Mouse (Mus musculus) layer of hippocampus, adult 8-10 months (tissue): ENCODE data around the gene Skida1. TPM values are rescaled to one million over a fixed set of nuclear protein-coding genes. Genes with fewer than 3 reads are reported as not detected.

Experiments used
- DNase-seq, 2 experiments: peaks; one replicate each; pipeline ENCODE4 v3.0.0; 2022; ENCODE audit warnings: low spot score in 2 of 2
- microRNA-seq, 2 experiments: library from miRNA; unstranded; fragments of <30 nt; microRNA quantifications; one replicate each; pipeline ENCODE4 v1.2.0; 2022
- total RNA-seq, 4 experiments: library from RNA; stranded (reverse); gene quantifications; 2 replicates each; pipeline ENCODE4 v1.2.4; 2022

The Skida1 gene
- total RNA-seq, 4 experiments from 2014 or later, result 12.9 to 16.1 (median 13.9) TPM

DNA sequence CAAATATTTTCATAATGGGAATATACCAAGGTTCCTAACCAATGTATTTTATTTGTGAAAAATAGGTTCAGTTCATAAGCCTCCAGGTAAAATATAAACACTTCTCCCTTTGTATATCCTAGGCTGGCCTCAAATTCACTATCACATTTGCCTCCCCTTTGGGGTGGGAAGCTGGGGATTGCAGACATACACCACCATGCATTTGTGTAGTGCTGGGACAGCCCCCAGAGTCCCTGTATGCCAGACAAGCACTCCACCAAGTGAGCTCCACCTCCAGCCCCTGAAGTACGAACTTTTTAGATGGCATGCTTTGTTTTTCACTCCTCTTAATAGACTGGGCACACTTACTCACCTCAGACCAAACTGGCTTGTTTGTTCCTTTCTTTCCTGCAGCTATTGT lies 26.0 kb downstream of the Skida1 start:
- DNase-seq, result no peak

DNA sequence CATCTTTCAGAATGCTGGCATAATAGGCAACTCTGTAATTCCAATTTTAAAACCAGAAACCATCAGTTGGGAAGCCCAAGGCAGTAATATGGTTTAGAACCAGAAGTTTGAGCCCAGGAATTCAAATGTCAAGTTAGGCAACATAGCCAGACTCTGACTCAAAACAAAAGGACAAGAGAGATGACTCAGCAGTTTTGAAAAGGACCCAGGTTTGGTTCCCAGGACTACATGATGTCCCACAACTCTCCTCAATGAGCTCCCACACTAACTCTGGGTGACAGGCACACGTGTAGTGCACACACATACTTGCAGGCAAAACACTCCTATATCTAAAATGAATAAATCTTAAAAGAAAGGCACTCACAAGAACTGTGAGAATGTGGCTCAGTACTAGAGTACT lies 29.7 kb downstream of the Skida1 start:
- DNase-seq, result no peak

DNA sequence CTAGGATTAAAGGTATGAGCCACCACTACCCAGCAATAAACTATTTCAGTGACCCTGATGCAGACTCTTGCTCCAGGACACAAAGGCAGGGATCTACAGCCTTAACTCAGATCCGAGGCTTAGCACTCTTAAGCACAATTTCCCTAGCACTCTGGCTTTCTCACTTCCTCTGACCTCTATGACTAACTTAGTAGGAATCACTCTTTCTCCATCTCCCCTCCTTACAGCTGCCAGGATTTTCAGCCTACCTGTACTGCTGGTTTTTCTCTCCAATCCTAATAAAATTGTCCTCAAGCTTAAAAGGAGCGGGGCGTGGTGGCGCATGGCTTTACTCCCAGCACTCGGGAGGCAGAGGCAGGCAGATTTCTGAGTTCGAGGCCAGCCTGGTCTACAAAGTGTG lies 31.5 kb downstream of the Skida1 start:
- DNase-seq, result no peak

DNA sequence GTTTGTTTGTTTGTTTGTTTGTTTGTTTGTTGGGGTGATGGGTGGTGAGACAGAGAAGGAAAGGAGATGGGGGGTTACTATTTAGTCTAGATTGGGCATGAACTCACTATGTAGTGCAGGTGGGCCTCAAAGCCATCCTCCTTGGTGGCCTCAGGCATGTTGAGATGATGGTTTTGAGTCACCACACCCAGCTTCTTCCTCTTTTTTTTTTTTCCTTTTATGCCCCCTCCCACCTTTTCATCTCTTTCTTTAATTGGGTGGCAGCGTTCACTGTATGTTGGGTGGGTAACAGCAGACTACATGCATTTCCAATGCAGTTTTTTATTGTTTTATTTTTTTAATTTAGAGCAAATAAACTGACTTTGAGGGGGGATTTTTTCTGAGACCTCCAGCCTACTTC lies 32.2 kb downstream of the Skida1 start:
- DNase-seq, result no peak

DNA sequence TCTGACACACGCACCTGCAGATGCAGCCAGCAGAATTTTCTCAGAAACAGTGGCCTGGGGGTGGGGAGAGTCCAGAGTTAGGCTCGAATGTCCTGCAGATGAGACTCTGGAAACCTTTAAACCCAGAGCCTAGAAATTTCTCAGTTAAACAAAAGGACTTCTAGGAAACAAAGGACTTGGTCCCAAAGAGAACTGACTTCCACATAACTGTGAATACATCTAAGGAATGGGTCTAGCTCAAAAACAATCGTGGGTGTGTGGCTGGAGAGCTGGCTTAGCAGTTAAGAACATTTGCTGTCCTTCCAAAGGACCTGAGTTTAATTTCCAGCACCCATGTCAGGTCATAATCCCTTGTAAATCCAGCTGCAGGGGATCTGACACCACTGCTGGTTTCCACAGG lies 33.3 kb downstream of the Skida1 start:
- DNase-seq, result no peak

DNA sequence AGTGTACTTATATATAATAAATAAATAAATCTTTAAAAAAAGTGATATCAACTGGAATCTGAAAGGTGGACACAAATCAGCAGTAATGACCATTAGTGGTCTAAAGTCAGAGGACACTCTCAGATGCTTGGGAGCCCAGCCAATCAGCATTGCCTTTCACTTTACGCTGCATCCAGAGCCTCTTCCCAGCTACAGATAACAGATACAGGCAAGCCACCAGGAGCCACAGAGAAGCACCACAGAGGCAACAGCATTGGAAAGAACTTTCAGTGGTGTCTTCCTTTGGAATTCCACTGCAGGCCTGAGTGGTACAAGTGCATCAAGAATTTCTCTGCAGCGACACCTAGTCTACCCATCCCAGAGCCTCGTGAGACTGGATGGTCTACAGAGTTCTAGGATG lies 36.0 kb downstream of the Skida1 start:
- no peak for DNase-seq

DNA sequence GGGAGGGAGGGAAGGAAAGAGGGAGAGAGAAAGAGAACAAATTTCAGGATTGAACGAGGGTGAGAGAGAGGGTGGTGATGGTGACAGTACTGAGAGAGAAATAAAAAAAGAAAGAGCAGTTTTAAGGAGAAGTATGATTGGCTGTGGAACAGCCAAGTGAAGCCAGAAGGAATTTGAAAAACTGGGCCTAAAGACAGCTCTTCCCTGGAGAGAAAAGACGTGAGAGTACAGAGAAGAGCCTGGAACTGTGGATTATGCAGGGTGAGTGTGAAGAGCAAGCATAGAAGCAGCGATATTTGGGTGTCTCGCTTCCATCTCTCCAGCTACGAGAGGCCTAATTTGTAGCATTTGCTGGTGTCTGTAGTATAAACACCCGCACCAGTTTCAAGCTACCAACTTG lies 37.6 kb downstream of the Skida1 start:
- no peak for DNase-seq

DNA sequence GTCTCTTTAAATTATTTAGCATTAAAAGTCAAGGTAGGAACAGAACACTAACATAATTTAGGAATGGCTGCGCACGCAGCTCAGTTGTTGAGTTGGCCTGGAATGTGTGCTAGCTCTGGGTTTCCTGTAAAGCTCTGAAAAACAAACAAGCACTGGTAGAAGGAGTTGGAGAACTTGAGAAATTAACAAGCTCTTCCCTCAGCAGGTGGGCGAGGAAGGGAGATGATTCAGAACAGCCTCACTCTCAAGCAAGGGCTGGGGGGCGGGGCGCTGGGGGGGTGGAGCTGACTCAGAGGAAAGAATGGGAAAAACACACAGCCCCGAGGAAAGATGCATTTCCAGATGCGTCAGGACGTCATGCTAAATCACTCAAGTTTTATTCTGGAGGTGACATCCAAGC lies 43.7 kb downstream of the Skida1 start:
- DNase-seq, result no peak

DNA sequence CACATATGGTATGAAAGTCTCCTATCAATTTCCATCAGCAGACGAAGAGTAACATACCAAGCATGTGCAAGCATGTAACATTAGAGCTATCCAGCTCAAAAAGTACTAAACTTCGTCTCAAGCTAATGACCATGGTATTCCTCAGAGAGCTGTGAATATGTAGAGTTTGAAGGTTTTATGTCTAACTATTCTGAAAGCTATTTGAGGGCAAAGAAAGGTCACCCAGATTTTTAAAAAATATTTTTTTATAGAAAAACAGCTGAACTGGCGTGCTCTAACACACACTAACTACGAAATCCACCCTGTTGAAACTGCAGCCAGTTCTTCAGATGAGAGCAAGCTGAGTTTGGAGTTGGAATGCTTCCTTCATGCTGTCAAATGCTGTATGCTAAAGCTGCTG lies 44.6 kb downstream of the Skida1 start:
- DNase-seq, result no peak

DNA sequence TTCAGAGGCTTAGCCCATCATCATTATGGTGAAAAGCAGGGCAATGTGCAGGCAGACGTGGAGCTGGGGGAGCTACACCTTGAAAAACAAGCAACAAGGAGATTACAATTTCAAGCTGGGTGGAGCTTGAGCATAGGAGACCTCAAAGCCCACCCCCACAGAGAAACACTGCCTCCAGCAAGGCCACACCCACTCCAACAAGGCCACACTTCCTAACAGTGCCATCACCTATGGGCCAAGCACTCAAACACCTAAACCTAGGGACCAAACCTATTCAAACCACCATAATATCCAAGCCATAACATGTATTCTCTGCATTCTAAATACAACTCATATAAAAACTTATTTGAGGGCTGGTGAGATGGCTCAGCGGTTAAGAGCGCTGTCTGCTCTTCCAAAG lies 46.5 kb downstream of the Skida1 start:
- DNase-seq, result no peak

DNA sequence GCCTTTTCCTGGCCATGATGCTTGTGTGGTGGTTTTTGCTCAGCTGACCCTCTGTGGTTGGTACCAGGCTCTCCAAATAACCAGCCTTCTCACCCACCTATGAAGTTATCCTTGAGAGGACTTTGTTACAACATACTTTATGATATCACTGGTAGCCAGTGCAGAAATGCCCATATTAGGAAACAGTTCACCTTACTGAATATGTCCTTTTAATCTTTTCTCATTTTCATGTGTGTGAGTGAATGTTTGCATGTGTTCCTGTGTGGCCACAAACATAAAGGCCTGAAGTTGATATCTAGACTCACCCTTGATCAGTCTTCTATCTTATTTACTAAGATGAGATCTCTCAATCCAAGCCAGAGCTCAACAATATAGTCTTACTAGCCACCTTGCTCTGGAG lies 52.0 kb downstream of the Skida1 start, which contains the start of gene H2al2a:
Gene H2al2a, minus strand, starts transcription at position 101 of the 400 bp plus-strand sequence.
- no peak for DNase-seq

Small RNA genes lying within 50 kb of the gene (microRNA-seq; reads per million reads assigned to microRNA genes)
- gene Mir7655, result 0.51 to 2.6 reads per million in 2 experiments

Other genes starting within 250 kb of the Skida1 start
- not detected for gene H2al2a, start 52.1 kb downstream of the Skida1 start, total RNA-seq
- gene A930004D18Rik, start 11.3 kb downstream of the Skida1 start, total RNA-seq, result 1 to 10 TPM; 3.8 to 6.3 (median 5.1) TPM
- 10 to 100 TPM; 52.2 to 67.9 (median 61.5) TPM for gene Mllt10, start 6.2 kb upstream of the Skida1 start, total RNA-seq